Mouse (Mus musculus) limb, embryonic 11.5 days (tissue): ENCODE measurements around the gene Nosip. TPM values are rescaled to one million over a fixed set of nuclear protein-coding genes. Genes with fewer than 3 reads are reported as not detected.

Source experiments
- ATAC-seq: fragments of 200-750 bp; cut with Nextera tagmentation; 2 replicates; pipeline ENCODE4 v1.8.0; 2017; ENCODE audit warnings: low read depth; ENCODE audit not compliant: insufficient number of reproducible peaks, low FRiP score, low TSS enrichment
- DNase-seq: peaks from one replicate; pipeline ENCODE4 v3.0.0-alpha.2; 2015; ENCODE audit warnings: low spot score
- H3K27ac ChIP-seq: fragments of 300-500 bp; sonication (generic); replicated peaks from 2 replicates; pipeline ENCODE4 v1.5.1; 2014; ENCODE audit warnings: low read depth, mild to moderate bottlenecking, low read length
- H3K27me3 ChIP-seq: fragments of 300-500 bp; sonication (generic); 2 replicates; pipeline ENCODE4 v1.6.1; 2014; ENCODE audit warnings: mild to moderate bottlenecking, low read length, mixed read lengths; ENCODE audit not compliant: control insufficient read depth, insufficient read depth
- H3K36me3 ChIP-seq: fragments of 300-500 bp; sonication (generic); 2 replicates; pipeline ENCODE4 v1.6.1; 2014; ENCODE audit warnings: mild to moderate bottlenecking, low read length, moderate library complexity, mixed read lengths; ENCODE audit not compliant: control insufficient read depth, insufficient read depth
- H3K4me1 ChIP-seq: fragments of 300-500 bp; sonication (generic); 2 replicates; pipeline ENCODE4 v1.6.1; 2014; ENCODE audit warnings: low read length, mixed read lengths; ENCODE audit not compliant: control insufficient read depth, insufficient read depth
- H3K4me2 ChIP-seq: fragments of 300-500 bp; sonication (generic); 2 replicates; pipeline ENCODE4 v1.6.1; 2014; ENCODE audit warnings: low read depth, mild to moderate bottlenecking, moderate library complexity; ENCODE audit not compliant: severe bottlenecking
- H3K4me3 ChIP-seq: fragments of 300-500 bp; sonication (generic); 2 replicates; pipeline ENCODE4 v1.5.1; 2014; ENCODE audit warnings: low read depth, low read length
- H3K9ac ChIP-seq: fragments of 300-500 bp; sonication (generic); 2 replicates; pipeline ENCODE4 v1.6.1; 2014; ENCODE audit warnings: mild to moderate bottlenecking, low read length
- H3K9me3 ChIP-seq: fragments of 300-500 bp; sonication (generic); 2 replicates; pipeline ENCODE4 v1.6.1; 2016; ENCODE audit warnings: low read length; ENCODE audit not compliant: control insufficient read depth
- WGBS: fragments of 180-500 bp; shearing (Covaris S2); extraction: QIAGEN DNeasy Blood & Tissue Kit; methylation state at CpG from one replicate; pipeline ENCODE4 v1.1.7; 2014; 5-methylcytosine and 5-hydroxymethylcytosine counted together
- polyA plus RNA-seq: library from polyadenylated mRNA; unstranded; fragments of >200 nt; fragmentation: Nextera tagmentation; extraction: Ambion mirVana; gene quantifications from 2 replicates; pipeline ENCODE4 v1.2.1, GENCODE M21; 2014

Gene Nosip
- polyA plus RNA-seq, 1 experiment from 2014 or later: 70.2 TPM

DNA sequence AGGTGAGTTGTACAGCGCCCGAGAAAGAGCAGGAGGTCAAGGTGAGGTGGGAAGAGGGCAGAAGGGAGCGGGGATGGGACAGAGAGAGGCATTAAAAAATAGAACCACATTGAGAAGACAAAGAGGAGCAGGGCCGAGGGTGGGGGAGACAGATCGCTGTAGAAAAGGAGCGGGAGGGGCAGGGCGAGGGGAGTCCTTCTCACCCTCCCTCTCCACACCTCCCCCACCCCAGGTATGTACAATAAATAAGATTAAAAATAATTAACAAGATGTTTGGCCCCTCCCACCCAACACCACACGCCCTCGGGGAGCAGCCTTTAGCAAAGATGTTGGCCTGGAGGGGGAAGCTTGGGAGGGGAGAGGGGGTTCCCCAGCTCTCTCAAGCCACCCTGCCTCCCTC is 34.5 kb upstream of the Nosip start:
- Histone ChIP-seq H3K36me3 (peaks cover 38% of the 10 kb centered on the region), H3K9ac (no peak overlapping the region), H3K4me1 (0 out of 2 replicates have a peak, but pooled peaks cover 2% of the 10 kb centered on the region), H3K9me3 (no peaks in the 10 kb centered on the region), H3K4me3 (no peak overlapping the region), H3K4me2 (no peak overlapping the region), H3K27me3 (no peaks in the 10 kb centered on the region), H3K27ac (no peak overlapping the region)
- DNase-seq (no peak), ATAC-seq (no peak)
- WGBS: 91% methylated on average over 9 of the region's 9 CpGs

GRCm38 (mm10) chr7:45028351-45028750 is 33.9 kb upstream of the Nosip start:
- no peak overlapping the region for H3K4me3 ChIP-seq
- no peak for ATAC-seq
- no peak overlapping the region for H3K9ac ChIP-seq
- WGBS: 94% methylated on average over 11 of the region's 11 CpGs
- no peaks in the 10 kb centered on the region for H3K9me3 ChIP-seq
- H3K27me3 ChIP-seq: no peaks in the 10 kb centered on the region
- no peak for DNase-seq
- no peak overlapping the region for H3K27ac ChIP-seq
- H3K4me1 ChIP-seq: 0 out of 2 replicates have a peak, but pooled peaks cover 2% of the 10 kb centered on the region
- H3K4me2 ChIP-seq: no peak overlapping the region
- peaks cover 42% of the 10 kb centered on the region for H3K36me3 ChIP-seq

GRCm38 (mm10) chr7:45029995-45030394 is 32.2 kb upstream of the Nosip start:
- no peak overlapping the region for H3K4me3 ChIP-seq
- no peaks in the 10 kb centered on the region for H3K27me3 ChIP-seq
- H3K9me3 ChIP-seq: no peaks in the 10 kb centered on the region
- no peak overlapping the region for H3K9ac ChIP-seq
- H3K4me2 ChIP-seq: no peak overlapping the region
- 0 out of 2 replicates have a peak, but pooled peaks cover 2% of the 10 kb centered on the region for H3K4me1 ChIP-seq
- ATAC-seq: no peak
- no peak for DNase-seq
- peaks cover 58% of the 10 kb centered on the region for H3K36me3 ChIP-seq
- 94% methylated on average over 6 of the region's 6 CpGs for WGBS
- H3K27ac ChIP-seq: no peak overlapping the region

DNA sequence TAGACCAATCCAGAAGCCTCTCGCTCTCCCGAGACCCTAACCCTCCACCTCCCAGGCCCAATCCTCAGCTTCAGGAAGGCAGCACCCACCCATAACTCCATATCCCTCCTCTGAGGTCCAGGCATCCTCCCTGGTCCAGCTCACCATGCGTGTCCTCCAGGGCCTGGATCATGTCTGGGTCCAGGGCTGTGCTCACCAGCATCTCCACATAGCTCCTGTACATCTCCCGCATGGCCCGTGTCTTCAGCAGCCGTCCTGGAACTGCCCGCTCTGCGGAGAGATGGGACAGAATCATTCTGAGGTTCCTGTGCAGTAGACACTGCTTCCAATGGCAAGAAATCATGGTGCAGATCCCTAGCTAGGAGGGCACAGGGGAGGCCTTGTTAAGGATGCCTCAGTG is 31.4 kb upstream of the Nosip start:
- no peak overlapping the region for H3K4me3 ChIP-seq
- H3K9me3 ChIP-seq: no peaks in the 10 kb centered on the region
- H3K36me3 ChIP-seq: peaks cover 64% of the 10 kb centered on the region
- H3K27ac ChIP-seq: no peak overlapping the region
- no peak overlapping the region for H3K4me2 ChIP-seq
- no peaks in the 10 kb centered on the region for H3K27me3 ChIP-seq
- H3K9ac ChIP-seq: no peak overlapping the region
- no peak for ATAC-seq
- H3K4me1 ChIP-seq: 0 out of 2 replicates have a peak, but pooled peaks cover 2% of the 10 kb centered on the region
- no peak for DNase-seq
- WGBS: 92% methylated on average over 8 of the region's 8 CpGs

GRCm38 (mm10) chr7:45033722-45034359 is 28.4 kb upstream of the Nosip start:
- WGBS: 93% methylated on average over 19 of the region's 19 CpGs
- Histone ChIP-seq H3K27me3 (no peaks in the 10 kb centered on the region), H3K36me3 (peaks cover 63% of the 10 kb centered on the region), H3K9ac (no peak overlapping the region), H3K27ac (no peak overlapping the region), H3K4me2 (no peak overlapping the region), H3K4me1 (no peaks in the 10 kb centered on the region), H3K9me3 (no peaks in the 10 kb centered on the region), H3K4me3 (no peak overlapping the region)
- ATAC-seq (no peak), DNase-seq (no peak)

DNA sequence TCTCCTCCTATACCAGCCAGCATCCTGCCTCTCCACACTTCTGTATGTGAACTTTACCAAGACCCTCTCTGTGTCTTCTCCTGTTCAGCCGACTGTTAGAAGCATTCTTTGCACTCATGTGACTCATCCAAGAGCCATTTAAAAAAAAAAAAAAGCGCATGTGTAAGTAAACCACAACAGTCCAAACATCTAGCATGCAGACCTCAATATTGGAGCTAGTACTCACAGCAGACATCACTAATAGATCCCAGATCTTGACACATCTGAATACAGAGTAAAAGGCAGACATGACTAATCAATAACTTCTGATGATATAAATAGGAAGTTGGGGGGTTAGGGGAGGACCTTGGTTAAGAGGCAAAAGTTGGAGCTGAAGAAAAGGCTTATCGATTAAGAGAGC is 26.6 kb upstream of the Nosip start:
- H3K36me3 ChIP-seq: peaks cover 66% of the 10 kb centered on the region
- 91% methylated on average over 3 of the region's 3 CpGs for WGBS
- no peak overlapping the region for H3K9ac ChIP-seq
- DNase-seq (no peak), ATAC-seq (no peak)
- H3K27me3 ChIP-seq: no peaks in the 10 kb centered on the region
- no peaks in the 10 kb centered on the region for H3K9me3 ChIP-seq
- no peaks in the 10 kb centered on the region for H3K4me1 ChIP-seq
- H3K4me3 ChIP-seq: no peak overlapping the region
- H3K27ac ChIP-seq: no peak overlapping the region
- no peak overlapping the region for H3K4me2 ChIP-seq

DNA sequence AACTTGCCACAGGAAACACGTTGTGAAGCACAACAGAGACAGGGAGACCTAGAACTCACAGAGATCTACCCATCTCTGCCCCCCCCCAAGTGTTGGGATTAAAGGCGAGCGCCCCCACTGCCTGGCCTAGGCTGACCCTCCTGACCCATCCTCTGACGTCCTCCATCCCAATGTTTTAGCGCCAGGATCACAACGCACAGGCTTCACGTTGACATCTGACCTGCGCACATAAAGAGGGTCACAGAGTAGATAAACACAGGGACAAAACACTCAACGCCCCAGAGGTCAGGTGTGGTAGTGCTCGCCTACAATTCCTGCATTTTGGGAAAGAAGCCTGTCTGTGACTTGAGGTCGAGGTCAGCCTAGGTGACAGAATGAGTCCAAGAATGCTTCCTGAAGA is 25.5 kb upstream of the Nosip start:
- peaks cover 67% of the 10 kb centered on the region for H3K36me3 ChIP-seq
- 92% methylated on average over 11 of the region's 11 CpGs for WGBS

GRCm38 (mm10) chr7:45037720-45038361 is 24.4 kb upstream of the Nosip start:
- Histone ChIP-seq H3K9ac (no peak overlapping the region), H3K4me1 (no peaks in the 10 kb centered on the region), H3K27ac (no peak overlapping the region), H3K9me3 (no peaks in the 10 kb centered on the region), H3K4me3 (no peak overlapping the region), H3K4me2 (no peak overlapping the region), H3K27me3 (no peaks in the 10 kb centered on the region), H3K36me3 (peaks cover 67% of the 10 kb centered on the region)
- ATAC-seq (no peak), DNase-seq (peak; percentile 67)
- WGBS: 75% methylated on average over 7 of the region's 7 CpGs

More for the DNA sequence above, 25.5 kb upstream of the Nosip start:
- DNase-seq (no peak), ATAC-seq (no peak)
- no peaks in the 10 kb centered on the region for H3K27me3 ChIP-seq
- H3K4me3 ChIP-seq: no peak overlapping the region
- no peaks in the 10 kb centered on the region for H3K9me3 ChIP-seq
- H3K9ac ChIP-seq: no peak overlapping the region
- no peak overlapping the region for H3K27ac ChIP-seq
- no peak overlapping the region for H3K4me2 ChIP-seq
- no peaks in the 10 kb centered on the region for H3K4me1 ChIP-seq
